Mouse (Mus musculus) layer of hippocampus, adult 9-10 months (tissue): ENCODE data around the gene Leprot.
A peak's percentile ranks its signal among the peaks of the same experiment; 100 is the strongest.

ENCODE experiments used
- DNase-seq: peaks from one replicate; pipeline ENCODE4 v3.0.0; 2022; ENCODE audit warnings: low spot score

The Leprot gene

DNA sequence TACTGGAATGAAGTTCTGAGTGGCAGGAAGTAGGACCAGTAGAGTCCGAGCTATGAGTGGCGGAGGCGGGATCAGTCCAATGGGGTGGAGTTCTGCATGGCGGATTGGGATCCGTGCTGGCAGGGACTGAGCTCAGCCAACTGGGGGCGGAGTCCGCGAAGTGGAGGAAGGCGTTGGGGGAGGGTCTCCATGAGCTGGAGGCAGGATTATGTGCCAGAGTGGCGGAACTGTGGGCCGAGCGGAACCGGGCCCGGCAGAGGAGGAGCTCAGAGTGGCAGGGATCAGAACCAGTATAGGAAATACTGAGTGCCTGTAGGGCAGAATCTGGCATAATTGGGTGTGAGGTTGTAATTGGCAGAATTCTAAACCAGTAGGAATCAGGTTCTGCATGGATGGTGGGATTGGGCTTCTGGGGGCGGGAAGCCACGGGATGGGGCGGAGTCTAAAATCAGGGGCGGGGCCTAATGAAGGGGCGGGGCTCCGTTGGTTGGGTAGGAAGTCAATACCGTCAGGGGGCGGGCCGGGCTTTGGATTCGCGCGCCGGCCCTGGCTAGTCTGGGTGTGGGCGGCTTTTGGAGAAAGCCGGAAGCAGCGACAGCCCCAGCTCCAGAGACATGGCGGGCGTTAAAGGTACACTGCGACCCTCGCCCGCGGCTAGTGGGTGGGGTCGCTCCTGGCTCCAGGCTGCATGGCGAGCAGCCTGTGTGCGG, at the start of gene Leprot:
Gene Leprot (plus strand): TSS at position 523 of the 710 bp plus-strand sequence.
- peak; percentile 100 for DNase-seq

DNA sequence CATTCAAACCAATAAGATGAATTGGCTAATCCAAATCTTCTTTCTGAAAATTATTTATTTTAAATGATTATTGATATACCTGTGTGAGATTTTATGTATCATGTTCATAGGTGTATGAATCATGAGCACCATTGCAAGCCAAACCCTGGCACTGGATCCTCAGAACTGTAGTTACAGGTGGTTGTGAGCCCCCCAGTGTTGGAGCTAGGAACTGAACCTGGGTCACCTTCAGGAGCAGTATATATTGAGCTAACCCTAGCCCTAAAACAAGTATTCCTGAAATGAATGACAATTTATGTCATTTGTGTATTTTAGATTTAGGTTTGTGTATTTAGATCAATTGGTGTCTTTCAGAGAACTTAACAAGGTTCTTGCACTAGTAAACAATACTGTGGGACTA, 45.8 kb upstream of the Leprot start:
- DNase-seq: no peak

DNA sequence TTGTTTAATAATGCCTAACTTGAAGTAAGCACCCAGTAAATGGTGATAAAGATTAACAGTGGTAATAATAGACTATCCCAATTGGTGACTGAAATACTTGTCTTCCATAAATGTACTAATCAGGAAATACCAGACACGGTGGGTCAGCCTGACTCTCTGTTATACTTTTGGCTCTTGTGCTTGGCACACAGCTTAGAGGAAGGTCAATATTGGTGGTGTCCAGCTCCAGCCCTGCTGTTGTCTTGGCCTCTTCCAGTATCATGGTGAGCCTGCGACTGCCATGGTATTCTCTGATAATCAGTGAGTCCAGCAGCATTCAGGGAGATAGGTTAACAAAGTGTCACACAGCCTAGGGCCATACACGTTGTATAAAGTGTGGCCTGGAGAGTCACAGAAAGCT, 43.9 kb upstream of the Leprot start:
- no peak for DNase-seq

DNA sequence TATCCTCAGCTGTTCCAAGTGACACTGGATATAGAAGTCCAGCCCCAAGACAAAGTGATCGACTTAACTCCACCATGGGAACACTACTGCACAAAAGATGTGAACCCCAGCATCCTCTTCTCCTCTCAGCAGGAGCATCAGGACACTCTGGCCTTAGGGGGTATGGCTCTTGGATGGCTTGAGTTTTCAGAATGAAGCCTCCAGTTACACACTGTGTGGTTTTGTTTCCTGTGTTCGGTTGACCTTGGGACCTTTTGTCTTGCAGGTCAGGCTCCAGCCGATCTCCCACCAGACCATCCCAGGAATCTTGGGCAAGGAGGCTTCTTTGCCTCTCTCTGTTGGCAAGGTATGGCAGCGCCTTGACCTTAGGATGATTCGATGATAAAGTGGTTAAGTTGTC, 31.0 kb upstream of the Leprot start:
- DNase-seq: no peak

DNA sequence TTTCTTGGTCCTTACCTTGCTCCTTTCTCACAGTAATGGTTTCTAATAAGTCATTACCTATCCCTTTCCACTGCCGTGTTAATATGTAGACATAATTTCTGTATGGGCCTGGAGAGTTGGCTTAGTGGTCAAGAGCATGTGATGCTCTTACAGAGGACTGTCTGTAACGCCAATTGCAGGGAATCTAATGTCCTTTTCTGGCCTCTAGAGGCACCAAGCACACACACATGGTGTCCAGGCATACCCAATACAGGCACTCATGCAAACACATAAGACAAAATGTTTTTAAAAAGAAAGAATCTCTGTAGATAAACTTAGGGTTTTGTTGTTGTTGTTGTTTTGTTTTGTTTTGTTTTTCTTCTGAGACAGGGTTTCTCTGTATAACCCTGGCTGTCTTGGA, 29.8 kb upstream of the Leprot start:
- no peak for DNase-seq

DNA sequence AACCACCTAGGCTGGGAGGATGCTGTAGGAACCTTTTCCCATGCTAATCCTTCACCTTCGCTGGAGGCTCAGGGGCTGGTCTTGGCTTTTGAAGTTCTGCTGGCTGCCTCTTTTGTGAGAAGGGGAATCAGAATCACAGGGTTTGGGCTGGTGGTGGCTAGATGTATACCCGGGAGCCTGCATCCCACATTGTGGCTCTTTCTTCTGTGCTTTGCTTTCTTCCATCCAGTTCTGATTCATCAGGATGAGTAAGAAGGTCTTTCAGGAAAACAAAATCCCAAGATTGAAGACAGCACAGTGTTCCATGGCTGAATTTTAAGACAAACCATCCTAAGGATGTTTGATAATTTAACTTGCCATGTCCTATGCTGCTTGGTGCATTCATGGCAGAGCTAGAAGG, 27.3 kb upstream of the Leprot start:
- DNase-seq: no peak

DNA sequence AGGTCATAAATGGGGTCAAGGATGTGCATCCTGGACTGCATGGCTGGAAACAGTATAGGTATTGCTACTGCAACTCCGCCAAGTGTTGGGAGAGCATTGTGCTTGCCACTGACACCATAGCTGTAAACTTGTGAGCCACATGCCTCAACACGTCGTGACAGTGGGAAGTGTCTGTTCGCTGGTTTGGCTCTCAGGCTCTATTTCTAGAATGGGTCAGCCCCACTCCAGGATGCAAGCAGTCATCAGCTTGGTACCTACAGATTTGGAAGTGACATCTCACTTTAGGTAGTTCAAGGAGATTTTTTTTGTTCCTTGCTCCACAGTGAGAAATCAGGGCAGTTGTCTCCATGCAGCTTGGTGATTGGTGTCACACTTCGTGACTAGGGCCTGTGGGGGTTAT, 26.3 kb upstream of the Leprot start:
- no peak for DNase-seq

DNA sequence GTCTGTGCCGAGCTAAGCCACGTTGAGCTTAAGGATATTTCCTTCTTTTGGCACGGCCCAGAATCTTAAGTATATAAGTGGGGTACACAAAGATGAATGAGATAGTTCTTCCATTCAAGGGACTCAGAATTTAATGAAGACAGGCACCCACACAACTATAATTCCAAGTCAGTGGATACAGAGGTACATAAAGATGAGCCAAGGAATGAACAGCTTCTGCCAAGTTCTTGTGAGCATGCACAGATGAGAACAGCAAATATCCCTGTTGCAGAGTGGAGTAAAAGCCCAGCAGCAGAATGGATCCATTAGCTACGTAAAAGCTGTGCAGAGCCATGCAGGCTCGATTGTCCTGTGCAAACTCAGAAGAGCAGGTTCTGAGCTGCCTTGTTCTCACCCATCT, 22.2 kb upstream of the Leprot start:
- DNase-seq: no peak

DNA sequence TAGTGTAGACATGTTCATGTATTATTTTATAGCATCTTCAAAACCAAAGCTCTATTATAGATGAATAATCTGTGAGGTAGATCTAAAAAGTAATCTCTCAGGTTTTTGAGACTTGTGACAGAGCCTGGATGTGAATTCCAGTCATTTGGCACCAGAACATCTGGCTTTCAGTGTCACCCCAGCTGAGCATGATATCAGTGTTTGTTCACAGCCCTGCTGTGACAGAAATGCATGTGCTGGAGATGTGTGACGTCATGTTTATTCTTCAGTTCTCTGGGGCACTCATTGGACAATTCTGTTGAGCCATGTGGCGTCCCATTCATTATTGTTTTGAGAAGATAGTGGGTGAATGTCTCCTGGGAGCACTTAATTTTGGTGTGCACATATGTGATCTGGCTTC, 11.9 kb upstream of the Leprot start:
- no peak for DNase-seq

DNA sequence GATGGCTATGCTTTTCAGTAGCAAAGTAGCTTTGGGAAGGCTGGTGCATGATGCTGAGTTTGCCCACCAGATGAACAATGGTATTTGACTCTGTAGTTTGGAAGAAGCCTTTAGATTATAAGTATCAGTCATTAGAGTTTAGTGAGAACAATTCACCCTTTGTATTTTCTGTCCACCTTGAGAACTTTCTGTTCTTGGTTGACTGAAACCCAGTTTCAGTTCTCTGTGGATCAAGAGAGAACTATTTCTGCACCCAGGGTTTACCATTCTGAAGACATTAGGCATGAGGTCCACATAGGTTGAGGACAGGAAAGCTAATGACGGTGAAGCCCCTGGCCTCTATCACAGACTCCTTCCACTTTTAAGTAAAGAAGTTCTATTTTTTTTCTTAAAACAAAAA, 10.0 kb upstream of the Leprot start:
- no peak for DNase-seq

DNA sequence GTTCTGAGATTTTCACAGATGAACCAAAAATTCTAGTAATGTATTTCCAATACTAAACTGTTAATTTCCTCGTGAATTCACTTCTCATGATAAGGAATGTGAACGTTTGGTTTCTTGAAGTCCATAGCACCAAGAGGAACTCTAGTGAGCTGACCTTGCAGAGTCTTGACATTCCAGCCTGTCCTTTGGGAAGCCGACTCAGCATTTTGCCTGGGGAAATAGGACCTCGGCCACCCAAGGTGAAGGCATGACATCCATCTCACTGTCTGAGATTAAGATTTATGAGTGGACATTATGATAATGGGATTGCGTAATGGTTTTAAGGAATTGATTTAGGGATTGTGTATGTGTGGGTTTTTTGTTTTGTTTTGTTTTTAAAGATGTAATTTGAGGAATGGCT, 6.9 kb upstream of the Leprot start:
- no peak for DNase-seq

DNA sequence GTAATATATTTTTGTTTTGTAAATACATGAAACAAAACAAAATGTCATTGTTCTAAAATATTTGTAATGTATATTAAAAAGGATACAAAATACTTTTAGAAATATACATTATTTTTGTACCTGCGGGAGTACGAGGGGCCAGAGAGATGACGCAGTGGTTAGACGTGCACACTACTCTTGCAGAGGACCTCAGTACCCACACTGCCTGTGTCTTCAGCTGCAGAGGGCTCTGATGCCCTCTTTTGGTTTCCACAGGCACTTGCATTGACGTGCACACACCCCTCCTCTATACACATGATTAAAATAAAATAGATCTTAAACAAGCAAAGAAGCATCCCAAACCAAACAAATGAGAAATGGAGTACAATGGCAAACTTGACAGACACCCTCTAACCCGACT, 4.8 kb upstream of the Leprot start:
- DNase-seq: no peak

DNA sequence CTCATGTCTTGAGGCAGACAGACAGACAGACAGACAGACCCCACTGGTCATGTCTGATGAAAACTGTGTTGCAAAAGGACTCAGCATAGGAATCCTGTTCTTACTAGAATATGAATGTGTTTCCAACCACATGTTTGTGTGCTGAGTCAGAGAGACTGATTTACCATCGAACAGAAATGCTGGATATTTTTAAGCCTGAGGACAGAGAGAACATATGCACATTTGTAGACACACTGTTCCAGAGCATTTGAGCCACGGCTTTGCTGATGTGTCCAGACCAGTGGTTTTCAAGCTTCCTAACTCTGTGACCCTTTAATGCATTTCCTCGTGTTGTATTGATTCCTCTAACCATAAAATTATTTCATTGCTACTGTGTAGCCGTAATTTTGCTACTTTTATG, 4.3 kb upstream of the Leprot start:
- no peak for DNase-seq

DNA sequence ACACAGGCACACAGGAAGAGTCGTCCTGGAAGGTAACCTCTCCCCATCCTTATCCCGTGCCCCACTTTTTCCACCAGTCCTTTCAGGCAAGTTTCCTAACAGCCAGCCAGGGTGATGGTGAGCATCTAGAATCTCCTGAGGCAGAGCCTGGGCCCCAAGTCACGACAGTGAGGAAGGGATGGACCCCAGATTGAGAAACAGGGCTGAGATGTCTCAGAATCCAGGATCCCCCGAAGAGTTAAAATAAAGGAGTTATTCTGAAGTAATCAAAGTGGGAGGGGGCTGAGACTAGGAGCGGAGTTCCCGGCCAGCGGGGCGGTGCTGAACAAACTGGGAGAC, 692 bp upstream of the Leprot start:
- no peak for DNase-seq

DNA sequence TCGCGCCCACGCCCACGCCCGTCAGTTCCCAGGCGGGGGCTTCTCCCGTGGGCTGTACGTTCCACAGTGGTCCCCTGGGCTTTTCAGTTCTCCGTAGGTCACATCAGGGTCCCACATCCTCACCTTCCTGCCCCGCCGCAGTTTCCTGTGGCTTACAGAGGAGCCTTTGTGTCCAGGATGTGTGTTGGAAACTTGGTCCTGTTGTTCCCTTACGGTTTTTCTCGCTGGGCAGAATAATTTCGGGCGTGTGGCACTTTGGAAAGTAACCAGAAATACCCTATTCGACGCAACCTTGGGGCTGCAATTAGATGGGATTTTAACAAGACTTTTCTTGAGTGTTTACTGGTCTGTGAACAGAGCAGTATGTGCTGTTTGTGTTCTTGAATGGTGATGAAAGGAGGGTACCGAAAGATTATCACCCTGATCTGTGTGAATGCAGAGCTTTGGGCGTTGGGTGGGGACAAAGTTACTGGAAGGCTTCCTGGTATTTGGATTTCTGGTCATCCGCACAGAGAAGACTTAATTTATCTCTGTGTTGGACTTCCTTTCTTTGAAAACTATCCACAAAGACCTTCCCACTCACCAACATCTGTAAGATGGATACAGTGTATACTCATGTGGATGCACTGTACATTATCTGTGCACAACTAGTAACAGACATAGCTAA, 591 bp downstream of the Leprot start:
- DNase-seq: no peak

DNA sequence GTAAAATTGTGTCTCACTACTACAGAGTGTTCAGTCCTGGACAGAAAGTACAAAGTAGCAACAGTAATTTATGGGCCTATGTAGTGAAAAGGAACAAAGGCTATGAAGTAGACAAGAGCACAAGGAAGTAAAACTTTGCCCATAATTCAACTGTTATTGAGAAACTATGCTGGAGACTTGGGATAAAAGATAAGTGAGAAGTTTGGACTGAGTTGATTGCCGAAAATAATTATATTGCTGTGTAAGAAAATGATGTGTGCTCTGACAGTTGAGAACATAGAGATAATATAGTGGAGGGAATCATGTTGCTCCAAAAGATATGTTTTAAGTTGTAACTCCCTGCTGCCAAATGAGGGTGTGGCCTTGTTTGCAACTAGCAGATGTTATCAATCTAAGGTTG, 1.2 kb downstream of the Leprot start:
- DNase-seq: no peak

DNA sequence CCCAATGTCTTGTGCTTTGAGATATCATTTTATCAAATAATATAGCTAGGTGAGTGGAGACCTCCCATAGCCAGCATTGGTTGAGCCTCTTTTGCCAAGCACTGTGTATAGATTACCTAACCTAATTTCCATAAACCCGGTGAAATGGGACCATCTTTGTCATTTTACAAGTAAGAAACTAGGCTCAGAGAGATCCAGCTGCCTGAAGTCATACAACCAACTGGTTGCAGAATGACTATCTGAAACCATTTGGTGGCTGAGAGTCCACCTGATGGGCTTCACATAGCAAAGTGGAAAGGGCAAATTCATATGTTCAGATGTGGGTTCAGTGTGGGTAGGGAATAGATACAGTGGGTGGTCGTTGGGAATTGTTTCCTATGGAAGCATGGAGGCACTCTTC, 3.4 kb downstream of the Leprot start:
- DNase-seq: no peak

DNA sequence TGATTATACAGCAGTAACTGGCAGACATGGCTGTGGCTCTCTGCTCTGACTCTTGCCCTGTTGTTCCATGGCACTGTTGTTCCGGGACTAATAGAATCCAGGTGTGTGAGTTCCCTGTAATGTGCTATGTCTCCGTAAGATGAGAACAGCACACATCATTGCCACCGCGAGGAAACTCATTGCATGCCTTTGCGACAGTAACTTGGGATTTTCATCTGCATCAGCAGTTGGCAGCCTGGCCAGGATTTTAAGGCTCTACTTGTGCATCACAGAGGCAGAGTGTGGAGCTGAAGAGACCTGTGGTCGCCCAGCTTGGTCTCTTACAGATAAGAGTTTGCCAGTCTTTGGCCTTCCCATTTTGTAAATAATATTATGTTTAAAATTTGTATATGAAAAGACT, 6.7 kb downstream of the Leprot start:
- DNase-seq: no peak

DNA sequence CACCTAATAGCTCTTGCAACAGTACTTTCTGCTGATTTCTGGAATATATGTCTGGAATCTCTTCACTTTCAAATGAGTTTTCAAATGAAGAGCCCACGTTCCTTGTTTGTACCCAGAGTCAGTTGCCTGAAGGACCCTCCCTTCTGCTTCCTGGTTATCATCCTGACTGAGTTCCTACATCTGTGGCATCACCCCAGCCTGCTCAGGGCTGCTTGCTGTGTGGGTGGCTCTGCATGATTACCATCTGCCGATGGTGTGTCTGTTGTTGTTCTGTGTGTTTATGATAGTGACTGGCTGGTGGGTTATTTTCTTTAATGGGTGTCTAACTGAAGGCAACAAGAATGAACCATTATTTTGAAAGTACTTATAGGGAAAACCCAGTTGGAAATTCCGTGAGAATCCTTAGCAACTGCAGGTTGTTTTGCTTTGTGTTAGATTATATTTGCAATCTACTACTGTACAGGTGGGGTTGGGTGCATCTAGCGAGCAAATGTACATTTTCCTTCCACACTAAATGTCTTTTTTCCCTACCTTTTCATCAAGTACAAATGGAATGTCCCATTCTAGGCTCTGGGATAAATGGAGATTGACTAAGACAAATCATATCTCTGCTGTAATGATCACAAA, 7.4 kb downstream of the Leprot start:
- no peak for DNase-seq

DNA sequence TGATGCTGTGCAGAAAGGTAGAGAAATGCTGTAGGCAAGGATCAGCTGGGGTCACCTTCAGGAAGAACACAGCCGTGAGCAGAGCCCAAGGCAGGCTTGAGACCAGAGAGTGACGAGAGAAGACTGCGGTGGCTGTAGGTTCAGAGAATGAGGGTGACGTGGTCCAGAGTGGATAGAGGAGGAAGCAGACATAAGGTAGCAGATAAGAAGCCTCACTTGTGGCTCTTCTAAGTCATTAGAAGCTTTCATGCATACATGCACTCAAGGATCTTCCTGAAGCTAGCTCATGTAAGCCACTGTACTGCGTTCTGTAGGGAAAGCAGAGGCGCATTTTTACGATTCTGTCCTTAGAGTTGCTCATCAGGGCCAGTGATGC, 7.9 kb downstream of the Leprot start:
- no peak for DNase-seq

DNA sequence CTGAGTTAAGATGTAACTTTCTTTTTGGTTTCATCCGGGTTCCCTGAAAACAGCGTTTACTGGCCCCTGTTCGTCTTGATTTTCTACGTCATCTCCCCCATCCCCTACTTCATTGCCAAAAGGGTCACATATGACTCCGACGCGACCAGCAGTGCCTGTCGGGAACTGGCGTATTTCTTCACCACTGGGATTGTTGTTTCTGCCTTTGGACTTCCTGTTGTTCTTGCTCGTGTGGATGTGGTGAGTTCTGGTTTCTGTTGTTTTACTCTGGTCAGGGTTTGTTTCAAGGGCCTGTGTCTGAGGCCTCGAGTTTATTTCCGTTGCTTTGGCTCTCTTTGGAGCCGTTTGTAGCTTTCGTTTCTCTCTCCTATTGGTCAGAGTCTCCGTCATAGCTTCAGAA, 8.5 kb downstream of the Leprot start:
- no peak for DNase-seq

DNA sequence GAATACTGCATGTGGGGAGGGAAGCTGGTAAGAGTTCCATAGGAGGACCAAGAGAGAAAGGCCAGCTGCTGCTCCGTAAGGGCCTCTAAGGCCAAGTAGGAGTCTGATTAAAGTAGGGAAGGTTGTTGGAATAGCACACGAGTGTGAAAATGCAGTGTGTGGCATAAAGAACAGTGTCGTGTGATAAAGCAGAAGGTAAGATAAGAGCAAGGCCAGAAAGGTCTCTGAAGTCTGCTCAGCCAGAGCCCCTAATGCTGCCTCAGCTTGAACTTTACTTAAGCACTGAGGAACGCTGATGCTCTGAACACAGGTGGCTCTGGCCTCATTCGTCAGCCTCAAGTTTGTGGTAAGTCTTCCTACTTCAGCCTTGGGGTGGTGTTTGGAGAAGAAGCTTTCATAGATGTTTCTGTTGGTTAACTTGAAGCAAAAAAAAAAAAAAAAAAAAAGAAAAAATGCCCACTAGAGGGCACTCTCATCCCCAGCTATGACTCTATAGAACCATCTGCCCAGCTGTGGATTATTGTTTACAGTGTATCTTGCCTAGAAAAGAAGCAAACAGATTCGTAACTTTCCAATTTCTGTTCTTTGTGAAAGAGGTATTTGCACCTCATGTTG, 9.5 kb downstream of the Leprot start:
- DNase-seq: no peak

DNA sequence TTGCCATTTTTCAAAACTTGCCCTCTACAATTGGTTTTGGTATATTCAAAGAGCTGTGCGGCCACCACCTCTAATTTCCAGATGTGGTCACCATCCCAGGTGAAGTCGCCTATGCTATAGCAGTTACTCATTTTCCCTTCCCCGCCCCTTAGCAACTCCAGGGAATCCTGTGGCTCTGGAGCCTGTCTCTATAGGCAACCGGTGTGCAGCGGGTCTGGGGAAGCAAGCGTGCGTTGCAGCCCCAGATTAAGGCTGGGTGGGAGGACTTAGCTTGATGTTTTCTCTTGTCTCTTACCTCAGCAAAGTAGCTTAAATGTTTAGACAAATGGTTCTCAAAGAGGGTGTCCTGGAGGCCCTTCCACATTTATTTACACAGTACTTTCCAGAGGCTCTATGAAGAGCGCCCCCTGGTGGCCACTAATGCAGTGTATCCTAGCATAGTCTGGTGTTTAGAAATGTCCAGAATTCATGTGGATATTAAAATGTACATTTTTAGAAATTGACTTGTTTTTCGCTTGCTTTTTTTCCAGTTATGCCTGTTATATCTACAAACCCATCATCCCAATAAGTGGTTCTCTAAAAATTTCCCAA, 16.7 kb downstream of the Leprot start:
- no peak for DNase-seq
